Mouse (Mus musculus): ENCODE results near the gene Atp13a2. TPM values are rescaled to one million over a fixed set of nuclear protein-coding genes. Genes with fewer than 3 reads are reported as not detected.

Atp13a2 gene
- total RNA-seq, 2 experiments from 2014 or later: 58.8 to 63.5 TPM

DNA sequence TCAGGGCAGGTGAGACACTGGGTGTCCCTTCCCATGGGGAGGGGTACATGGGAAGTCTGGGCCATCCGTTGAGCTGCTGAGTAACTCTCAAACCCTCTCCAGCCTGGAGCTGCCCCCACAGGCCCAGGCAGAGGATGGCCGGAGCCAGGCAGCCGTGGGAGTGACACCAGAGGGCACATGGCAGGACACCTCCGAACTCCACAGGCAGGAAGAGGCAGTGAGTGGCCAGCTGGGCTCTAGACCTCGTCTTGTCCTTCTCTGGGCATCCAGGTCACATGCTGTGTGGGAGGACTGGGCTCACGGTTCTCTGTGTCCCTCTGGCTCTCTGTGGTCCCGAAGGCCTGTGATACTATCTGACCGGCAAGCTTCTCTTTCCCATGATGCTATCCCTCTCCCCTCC is 7.2 kb downstream of the Atp13a2 start:
- DNase-seq (ENCODE audit: low spot score in 2 of 2): no peak

DNA sequence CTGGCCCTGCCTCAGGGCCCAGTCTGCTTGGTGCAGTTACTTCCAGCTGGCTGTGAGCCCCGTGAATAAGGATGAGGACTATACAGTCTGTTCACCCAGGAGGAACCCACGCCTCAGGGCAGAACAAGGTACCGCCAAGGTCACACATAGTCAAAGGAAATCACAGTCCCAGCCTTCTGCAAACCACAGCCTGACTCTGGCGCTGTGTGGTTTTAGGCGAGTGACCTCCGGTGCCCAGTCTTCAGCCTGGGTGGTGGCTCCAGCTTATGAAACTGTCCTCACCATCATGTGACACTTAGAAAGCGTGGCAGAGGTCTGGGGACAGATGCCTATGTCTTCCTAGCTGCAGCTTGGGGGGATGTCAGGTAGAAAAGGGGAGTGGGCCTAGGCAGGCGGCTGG is 9.1 kb downstream of the Atp13a2 start:
- no peak for DNase-seq (ENCODE audit: low spot score in 2 of 2)

DNA sequence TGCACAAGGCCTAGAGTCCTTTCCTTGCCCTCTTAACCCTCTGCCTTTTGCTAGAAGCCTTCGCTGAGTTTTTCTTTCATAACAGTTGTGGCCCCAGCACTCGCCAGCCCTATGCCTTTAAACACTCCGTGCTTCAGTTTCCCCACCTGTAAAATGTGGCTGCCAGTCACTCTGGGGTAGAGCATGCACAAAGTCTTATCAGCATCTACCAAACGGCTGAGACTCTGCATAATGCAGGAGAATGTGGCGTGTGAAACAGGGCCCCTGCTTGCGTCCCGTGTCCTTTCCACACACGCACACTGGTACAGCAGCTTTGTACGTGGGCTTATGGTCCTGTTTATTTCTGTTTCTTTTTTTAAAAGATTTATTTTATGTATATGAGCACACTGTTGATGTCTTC is 10.1 kb downstream of the Atp13a2 start:
- DNase-seq (ENCODE audit: low spot score in 2 of 2): no peak

DNA sequence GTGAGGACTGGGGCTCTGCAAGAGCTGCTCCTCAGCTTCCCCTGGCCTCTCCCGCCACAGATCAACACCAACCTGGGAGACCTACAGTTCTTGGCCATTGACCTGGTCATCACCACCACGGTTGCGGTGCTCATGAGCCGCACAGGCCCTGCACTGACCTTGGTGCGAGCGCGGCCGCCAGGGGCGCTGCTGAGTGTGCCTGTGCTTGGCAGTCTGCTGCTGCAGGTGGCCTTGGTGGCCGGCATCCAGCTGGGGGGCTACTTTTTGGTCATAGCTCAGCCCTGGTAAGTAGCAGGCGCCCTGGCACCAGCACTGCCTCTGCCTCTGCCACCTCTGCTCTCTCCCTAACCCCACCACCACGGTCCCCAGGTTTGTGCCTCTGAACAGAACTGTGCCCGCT is 19.3 kb downstream of the Atp13a2 start:
- peak; percentile 51 to 64 for DNase-seq (ENCODE audit: low spot score in 2 of 2)

DNA sequence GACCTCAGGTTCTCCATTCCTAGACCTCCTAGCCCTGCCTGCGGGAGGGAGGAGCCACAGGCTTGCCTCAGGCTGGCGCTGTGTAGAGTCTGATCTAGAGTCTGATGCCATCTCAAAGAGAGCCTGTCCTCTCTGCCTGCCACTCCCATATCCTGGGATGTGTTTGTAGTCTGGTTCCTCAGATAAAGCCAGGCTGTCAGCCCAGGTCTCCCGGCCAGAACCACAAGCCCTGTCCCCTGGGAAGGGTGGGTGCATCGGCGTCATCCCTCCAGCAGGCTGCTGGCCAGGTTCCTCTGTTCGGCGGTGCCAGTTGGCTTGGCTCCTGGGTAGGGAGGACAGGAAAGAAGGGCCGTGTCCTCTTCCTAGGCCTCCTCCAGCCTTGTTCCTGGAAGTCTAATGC is 21.4 kb downstream of the Atp13a2 start:
- no peak for DNase-seq (ENCODE audit: low spot score in 2 of 2)

DNA sequence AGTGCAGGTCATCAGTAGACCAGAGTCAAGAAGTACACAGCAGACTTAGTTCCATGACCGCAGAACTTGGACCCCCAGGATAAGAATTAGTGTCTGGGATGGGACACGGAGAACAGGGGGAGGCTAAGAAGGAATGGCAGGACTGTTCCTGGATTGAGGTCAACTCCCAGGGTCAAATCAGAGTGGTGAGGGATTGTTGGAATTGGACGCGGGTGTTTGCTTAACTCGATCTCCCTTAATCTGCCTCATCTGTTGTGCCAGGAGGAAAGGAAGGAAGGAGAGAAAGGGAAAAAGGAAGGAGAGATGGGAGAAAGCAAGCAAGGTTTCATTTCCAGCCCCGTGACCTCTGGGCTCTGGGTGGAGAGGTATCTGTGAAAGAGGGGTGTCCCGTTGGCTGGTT is 23.4 kb downstream of the Atp13a2 start, which contains the start of gene Mfap2:
Mfap2 (plus strand) TSS at position 301 of the 400 bp plus-strand sequence.
- no peak for DNase-seq (ENCODE audit: low spot score in 2 of 2)

DNA sequence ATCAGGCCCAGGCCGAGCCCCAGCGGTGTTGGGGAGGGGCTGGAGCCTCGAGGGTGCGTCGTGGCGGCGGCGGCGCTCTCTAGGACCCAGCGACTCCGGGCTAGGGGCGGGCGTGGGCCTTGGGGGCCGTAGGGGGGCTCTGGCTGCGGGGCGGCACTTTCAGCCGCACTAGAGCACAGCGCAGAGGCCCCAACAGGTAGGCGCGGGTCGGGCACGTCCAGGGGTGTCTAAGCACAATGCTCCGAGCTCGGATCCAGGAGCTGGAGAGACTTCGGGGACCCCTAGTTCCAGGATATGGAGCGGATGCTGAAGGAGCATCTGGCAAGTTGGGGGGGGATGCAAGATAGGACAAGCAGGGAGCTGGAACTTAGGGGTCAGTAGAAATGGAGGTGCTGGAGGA is 23.9 kb downstream of the Atp13a2 start:
- no peak for DNase-seq (ENCODE audit: low spot score in 2 of 2)

DNA sequence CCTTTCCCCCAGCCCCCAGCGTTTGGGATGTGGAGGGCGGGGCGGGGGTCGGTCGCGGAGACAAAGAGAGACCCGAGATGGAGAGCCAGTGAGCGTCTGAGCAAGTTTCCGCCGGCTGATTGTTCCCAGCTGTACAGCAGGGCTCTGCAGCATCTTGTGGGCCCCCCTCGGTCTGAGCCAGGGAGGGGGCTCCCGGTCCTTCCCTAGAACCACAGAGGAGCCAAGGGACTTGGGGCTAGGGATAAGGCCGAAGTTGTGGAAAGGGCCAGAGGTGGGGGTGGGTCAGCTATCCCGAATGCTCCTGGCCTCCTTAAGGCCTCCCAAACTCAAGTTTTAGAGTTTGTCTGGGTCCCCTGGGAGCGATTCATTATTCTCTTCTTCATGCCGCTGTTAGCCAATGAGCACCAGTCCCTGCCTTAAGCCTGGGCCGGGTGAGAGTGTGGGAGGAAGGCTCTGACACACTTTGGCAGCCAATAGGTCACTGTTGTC is 24.3 kb downstream of the Atp13a2 start:
- DNase-seq (ENCODE audit: low spot score in 2 of 2): no peak

DNA sequence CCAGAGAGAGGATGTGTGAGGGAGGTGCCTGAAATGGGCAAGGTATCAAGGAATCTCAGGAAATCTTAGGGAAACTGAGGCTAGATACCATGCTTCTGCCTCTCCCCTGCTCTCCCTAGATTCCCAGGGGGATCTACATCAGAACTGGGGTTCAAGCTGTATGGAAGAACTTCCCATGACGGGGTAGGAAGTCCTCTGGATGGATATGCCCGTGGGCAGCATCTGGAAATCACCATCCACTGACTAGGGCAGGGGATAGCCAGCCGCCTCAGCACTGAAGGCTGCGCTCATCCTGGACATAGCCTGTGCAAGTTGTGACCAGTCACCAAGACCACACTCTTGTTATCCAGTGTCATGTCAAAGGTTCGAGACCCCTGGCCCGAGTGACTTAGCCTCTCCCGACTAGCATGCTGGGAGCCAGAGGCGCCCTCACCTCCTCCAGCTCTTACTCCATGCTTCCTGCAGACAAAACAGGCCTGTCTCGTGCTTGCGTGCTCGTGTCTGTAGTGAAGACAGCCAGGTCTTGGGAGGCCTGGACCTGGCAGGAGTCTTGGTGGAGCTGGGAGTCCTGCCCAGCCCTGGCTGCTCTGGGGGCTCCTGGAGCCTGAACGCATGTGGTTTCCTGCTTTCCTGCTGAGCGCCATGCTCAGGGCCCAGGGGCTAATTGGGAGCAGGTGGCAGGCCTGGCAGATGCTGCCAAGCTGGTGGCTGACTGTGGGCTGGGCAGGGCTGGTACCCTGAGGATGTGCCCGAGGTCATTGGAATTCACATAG is 25.1 kb downstream of the Atp13a2 start:
- DNase-seq (ENCODE audit: low spot score in 2 of 2): no peak

DNA sequence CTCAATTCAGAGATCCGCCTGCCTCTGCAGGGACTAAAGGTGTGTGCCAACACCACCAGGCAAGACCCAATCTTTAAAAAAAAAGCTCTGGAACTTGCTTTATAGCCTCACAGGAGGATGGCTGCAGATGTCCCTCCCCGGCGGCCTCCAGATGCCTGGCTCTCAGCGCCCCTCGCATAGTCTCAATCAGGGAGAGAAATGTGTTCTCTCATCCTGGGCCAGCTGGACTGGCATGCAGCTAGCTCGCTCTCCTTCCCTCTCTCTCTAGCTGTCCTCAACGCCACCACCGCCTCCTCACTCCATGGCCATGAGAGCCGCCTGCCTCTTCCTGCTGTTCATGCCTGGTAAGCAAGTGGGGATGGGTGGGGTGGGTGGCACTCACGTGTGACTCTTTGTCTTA is 25.9 kb downstream of the Atp13a2 start:
- no peak for DNase-seq (ENCODE audit: low spot score in 2 of 2)

DNA sequence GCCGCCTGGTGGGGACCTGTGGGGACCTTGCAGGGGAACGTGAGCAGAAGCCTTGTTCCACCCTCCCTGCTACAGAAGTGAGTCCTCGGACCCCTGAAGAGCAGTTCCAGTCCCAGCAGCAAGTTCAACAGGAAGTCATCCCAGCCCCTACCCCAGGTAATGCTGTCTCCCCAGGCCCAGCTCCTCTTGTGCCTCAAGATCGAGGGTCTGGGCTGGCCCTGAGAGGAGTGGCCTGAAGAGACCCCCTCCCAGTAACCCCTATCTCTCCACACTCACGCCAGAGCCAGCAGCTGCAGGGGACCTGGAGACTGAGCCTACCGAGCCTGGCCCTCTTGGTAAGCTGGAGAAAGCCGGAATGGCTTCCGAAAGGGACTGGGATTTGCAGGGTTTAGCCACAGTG is 27.4 kb downstream of the Atp13a2 start:
- DNase-seq (ENCODE audit: low spot score in 2 of 2): no peak

DNA sequence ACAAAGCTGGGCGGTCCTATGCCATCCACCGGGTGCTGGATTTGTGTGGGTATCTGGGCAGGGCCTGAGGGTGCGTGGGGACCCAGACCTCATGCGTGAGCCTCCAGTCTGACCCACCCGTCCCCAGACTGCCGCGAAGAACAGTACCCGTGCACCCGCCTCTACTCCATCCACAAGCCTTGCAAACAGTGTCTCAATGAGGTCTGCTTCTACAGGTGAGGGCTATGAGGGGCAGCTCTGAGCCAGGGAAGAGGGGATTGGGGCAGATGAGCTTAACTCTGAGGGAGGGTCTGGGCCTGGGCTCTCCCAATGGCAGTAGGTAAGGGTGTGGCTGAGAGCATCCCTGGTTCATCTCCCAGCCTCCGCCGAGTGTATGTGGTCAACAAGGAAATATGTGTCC is 28.2 kb downstream of the Atp13a2 start:
- no peak for DNase-seq (ENCODE audit: low spot score in 2 of 2)

DNA sequence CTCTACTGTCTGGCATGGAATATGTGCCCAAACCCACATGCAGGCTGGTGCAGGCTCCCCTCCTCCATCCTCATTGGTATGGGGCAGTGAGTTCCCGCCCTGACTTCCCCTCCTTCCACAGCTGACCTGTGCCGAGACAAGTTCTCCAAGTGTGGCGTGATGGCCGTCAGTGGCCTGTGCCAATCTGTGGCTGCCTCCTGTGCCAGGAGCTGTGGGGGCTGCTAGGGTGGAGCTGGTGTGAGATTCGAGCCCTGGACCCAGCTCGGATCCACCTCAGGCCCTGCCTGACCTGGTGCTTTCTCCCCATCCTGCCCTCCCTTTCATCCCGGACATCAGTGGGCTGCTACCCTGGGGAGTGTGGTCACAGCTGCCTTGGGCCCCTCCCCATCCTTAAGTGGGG is 28.7 kb downstream of the Atp13a2 start:
- DNase-seq (ENCODE audit: low spot score in 2 of 2): no peak

DNA sequence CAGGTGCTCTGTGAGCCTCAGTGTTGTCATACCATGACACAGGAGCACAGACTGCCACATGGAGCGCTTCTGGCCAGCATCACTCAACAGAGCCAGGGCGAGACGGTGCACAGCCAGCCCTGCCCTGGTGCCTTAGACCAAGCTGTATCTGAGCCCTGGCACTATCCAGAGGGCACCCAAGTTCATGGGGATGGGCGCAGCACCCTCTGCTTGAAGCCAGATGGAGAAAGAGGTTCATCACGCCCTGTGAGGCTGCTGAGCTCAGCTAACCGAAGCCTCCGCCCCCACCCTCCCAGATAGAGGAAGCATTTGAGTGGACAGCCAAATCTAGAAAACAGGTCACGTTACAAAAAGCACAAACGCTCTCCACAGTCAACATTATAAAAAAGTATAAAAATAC is 29.6 kb downstream of the Atp13a2 start:
- no peak for DNase-seq (ENCODE audit: low spot score in 2 of 2)

DNA sequence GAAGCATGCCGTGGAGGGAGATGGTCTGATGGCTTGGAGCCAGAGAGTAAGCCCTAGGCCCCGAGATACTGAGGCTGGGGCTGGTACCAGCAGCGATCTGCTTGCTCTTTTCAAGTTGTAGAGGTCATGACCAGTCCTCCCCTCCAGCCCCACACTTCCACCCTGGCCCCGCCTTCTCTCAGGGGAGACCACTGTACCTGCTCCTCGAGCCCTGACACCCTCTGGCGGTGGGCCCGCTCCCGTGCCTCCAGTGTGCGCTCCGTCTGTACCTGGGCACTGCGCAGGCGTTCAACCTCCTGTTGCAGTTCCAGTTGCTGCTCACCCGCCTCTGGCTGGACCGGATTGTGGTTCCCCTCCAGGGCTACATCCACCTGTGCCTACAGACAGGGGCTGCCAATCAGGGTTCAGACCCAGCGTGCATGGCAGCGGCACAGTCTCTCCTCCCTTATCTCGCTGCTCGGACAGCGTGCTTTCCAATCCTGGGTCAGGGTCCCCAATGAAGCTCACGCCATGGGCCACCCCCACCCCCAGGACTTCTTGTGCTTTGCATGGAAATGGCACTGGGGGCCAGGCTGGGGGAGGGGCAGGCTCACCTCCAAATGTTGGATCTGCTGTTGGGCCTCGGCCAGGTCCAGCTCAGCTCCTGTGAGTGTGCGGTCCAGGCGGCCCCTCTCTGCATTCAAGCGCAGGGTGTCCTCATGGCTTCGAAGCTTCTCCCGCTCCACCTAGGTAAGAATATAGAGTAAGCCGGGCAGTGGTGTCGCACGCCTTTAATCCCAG is 31.2 kb downstream of the Atp13a2 start:
- DNase-seq (ENCODE audit: low spot score in 2 of 2): no peak

DNA sequence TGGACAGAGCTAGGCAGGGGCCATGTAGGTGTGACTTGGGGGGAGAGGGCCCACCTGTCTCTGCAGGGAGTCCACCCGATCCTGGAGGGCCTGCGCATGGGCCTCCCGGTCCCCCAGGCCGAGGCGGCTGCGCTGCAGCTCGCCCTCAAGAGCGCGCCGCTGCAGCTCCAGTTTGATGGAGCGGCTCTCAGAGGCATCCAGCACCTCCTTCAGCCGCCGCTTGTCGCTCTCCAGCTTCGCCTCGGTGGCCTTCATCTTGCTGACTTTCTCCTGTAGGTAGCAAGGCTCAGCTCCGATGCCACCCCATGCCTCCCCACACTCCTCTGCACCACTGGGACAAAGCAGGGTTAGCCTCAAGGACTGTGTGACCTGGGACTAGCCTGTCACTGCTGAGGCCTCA is 33.5 kb downstream of the Atp13a2 start:
- DNase-seq (ENCODE audit: low spot score in 2 of 2): no peak

DNA sequence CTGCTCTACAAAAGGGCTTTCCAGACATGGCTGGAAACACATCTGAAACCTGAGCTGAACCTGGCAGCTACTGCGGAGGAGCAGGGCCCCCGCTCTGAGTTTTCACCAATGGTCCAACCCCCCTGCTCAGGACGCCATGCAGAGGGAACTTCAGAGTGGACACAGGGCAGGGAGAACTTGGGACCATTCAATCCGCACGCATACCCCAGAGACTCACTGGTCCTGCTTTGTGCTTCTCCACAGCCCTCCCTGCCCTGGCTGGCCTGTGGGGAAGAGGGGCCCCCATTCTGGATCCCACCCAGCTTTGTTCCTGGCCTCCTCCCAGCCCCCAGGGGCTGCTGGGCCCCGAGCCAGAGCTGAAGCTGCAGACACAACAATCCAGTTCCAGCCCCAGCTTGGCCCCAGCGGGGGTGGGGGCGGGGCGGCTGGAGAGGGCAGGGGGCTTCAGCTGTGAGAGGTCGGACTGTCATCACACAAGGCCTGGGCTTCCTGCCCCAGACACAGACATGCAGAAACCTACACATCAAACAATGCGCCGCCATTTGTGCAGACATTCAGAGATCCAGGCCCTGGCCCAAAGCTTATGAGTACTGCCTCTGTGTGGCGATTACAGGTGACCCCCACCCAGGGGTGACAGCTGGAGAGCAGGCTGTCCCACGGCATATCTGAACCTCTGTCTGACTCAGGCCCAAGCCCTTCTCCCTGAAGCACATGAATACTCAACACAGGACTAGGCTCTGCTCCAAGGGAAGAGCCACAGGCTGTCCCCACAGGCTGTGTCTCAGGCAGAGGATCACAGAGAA is 34.3 kb downstream of the Atp13a2 start:
- peak in 1 of 2 experiments; percentile 40 for DNase-seq (ENCODE audit: low spot score in 2 of 2)

DNA sequence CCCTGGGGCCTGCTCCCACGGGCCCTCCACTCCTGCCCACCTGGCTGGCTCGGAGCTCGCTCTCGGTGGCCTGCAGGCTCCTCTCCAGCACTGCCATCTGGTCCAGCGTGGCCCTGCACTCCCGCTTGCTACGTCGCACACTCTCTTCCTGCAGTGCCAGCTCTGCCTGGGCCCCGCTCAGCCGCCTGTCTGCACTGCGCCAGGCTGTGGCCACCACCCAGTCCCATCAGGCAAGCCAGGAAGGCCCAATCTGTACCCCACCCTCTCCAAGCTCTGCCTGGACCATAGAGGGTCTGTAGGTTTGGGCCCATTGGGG is 34.9 kb downstream of the Atp13a2 start:
- DNase-seq (ENCODE audit: low spot score in 2 of 2): no peak

DNA sequence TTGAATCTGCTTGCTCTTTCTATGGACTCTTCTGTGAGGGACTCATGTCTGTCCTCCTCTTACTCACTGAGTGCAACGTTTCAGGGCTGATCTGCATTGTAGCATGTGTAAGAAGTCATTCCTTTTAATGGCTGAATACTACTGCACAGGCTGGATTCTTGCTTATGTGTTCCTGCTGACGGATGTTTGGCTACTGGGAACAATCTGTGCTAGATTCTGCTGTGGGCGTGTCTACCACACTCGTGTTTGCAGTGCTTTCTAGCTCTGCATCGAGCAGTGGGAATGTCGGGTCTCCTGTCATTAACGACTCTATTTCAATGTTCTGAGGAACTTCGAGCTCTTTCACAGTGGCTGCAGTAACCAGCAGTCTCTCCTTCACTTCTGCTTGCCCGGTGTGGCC is 37.4 kb downstream of the Atp13a2 start:
- DNase-seq (ENCODE audit: low spot score in 2 of 2): no peak

DNA sequence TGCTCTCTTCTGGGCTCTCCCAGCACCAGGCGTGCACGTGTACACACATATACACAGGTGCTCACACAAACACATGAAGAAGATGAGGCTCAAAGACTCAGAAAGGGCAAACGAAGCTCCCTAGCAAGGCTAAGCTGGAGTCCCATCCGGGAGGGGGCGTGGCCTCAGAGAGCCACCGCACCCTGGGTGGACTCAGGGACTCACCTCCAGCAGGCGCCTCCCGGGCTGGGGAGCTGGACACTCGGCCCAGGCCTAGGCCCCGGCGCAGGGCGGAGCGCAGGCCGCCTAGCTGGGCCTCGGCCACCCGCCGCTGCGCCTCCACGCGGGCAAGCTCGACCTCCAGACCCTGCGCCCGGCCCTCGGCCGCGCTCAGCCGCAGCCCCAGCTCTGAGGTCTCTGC is 38.3 kb downstream of the Atp13a2 start:
- no peak for DNase-seq (ENCODE audit: low spot score in 2 of 2)

DNA sequence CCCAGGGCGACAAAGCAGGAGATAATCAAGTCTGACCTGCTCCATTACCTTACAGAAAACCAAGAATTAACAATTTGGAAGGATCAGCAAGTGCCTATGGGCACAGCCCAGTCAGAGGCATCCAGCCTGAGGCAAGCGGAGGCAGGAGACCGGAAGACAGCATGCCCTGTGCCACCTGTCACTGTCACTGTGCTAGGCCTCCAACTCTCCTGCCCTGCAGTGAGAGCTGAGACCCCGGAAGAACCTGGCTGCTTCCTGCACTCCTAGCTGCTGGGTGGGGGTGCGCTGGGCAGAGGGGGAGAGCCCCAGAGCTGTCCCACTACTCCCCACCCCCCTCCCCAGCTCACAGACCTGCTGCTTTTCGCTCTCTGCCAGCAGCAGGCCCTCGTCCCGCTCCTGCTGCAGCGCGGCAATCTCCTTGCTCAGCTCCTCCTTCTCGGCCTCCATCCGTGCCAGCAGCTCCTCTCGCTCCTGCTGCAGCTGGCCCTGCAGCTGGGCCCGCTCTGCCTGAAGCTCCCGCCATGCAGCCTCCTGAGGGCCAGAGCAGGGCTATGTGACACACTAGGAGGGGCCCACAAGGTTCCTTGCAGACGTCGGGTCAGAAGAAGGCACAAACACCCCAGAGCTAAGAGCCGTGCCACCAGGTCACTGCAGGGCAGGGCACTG is 44.0 kb downstream of the Atp13a2 start:
- no peak for DNase-seq (ENCODE audit: low spot score in 2 of 2)

Measured in adrenal gland, postnatal 4 days (tissue).